Mouse (Mus musculus): Measurements from ENCODE around the gene Slc36a3. TPM values are rescaled to one million over a fixed set of nuclear protein-coding genes. Genes with fewer than 3 reads are reported as not detected.

The Slc36a3 gene
- polyA plus RNA-seq (2012; rRNA removed), result not detected in 2 replicates
- not detected in 2 replicates for polyA plus RNA-seq (2014; fragmentation: Nextera tagmentation; extraction: Ambion mirVana)

DNA sequence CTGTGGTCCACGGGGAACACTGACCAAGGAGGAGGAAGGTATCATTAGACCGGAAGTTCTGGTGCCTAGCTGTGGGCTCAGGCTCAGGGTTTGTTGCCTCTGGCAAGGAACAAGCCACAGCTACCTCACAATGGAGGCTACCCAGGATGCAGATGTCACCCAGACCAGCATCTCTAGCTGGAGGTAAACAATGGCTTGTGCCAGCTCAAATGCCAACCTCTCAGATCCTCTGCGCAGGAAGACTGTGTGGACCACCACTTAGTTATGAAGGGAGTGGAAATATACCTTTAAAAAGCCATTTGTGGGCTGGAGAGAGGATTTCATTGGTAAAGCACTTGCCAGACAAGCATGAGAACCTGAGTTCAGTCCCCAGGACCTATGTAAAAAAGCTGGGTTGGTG lies at the start of gene Slc36a3:
Gene Slc36a3, minus strand, starts transcription at position 101 of the 400 bp plus-strand sequence.
- ATAC-seq (ENCODE audit: insufficient read depth) (no peak), DNase-seq (ENCODE audit: low read depth in 3 of 3, low spot score in 3 of 3) (no peak)
- Histone ChIP-seq H3K27me3 (ENCODE audit: control insufficient read depth, insufficient read depth, low read length) (no peaks in the 10 kb centered on the region), H3K9me3 (ENCODE audit: control insufficient read depth, low read length) (no peaks in the 10 kb centered on the region), H3K27ac (no peak within 1 kb of the TSS), H3K36me3 (replicated peaks; ENCODE audit: control insufficient read depth, insufficient read depth, low read depth) (no peaks in the 10 kb centered on the region), H3K4me1 (replicated peaks; ENCODE audit: control insufficient read depth in 2 of 2, insufficient read depth in 2 of 2, low read length in 1 of 2) (no peaks in the 10 kb centered on the region; a peak in 2 of 4 replicates), H3K9ac (replicated peaks) (no peak within 1 kb of the TSS), H3K4me2 (ENCODE audit: low read depth) (no peak within 1 kb of the TSS), H3K4me3 (ENCODE audit: insufficient read depth in 1 of 2, low read depth in 2 of 2, low read length in 2 of 2) (no peak within 1 kb of the TSS)
- 61% methylated on average over 3 of the region's 3 CpGs for WGBS (ENCODE audit: insufficient replicate concordance)
- no peak for TF ChIP-seq EP300 (IDR thresholded peaks at IDR 0.05; ENCODE audit: low read depth)

DNA sequence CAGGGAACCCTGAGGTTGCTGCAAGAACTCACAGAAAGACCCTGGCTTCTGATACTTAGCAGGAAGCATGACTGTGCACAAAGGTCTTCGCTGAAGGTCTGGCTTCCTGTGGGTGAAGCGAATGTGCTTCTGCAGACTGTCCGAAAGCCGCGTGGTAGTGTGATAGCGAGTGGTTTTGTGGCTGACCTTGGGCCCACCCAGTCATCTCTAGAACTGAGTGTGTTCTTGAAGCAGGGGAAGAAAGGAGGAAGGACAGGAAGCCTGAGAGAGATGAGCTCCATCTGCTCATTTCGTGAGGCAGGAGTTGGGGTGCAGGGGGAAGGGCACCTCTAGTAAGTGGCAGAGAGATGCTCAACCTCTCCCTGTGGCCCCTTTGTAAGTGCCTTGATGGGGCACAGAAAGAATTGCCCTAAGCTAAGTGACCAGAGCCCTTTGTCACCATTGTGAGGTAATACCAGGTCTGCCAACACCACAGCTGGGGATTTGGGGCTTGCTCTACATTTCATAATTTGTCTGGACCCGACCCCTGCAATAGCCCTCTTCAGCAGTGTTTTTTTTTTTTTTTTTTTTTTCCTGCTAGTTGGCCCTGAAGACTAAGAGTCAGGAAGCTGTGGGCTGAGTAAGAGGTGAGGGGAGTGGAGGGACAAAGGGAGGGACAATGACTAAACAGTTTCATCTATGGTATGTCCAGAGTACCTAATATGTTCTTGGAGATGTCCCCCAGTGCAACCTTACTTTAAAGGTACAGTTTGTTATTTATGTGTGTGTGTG lies 46.4 kb upstream of the Slc36a3 start:
- WGBS (ENCODE audit: insufficient replicate concordance), result 10% methylated on average over 8 of the region's 8 CpGs
- no peak overlapping the region for H3K4me3 ChIP-seq (ENCODE audit: insufficient read depth in 1 of 2, low read depth in 2 of 2, low read length in 2 of 2)
- no peak overlapping the region for H3K27ac ChIP-seq
- DNase-seq (ENCODE audit: low read depth in 3 of 3, low spot score in 3 of 3) (no peak), ATAC-seq (ENCODE audit: insufficient read depth) (no peak)
- H3K27me3 ChIP-seq (ENCODE audit: control insufficient read depth, insufficient read depth, low read length), result no peaks in the 10 kb centered on the region
- no peaks in the 10 kb centered on the region for H3K36me3 ChIP-seq (replicated peaks; ENCODE audit: control insufficient read depth, insufficient read depth, low read depth)
- peaks cover 0 to 6% of the 10 kb centered on the region in 2 experiments; a peak in 1 of 4 replicates for H3K4me1 ChIP-seq (replicated peaks; ENCODE audit: control insufficient read depth in 2 of 2, insufficient read depth in 2 of 2, low read length in 1 of 2)
- H3K9ac ChIP-seq (replicated peaks), result no peak overlapping the region
- no peak for TF ChIP-seq CTCF (IDR thresholded peaks at IDR 0.05; ENCODE audit: low read depth)
- no peak for TF ChIP-seq EP300 (IDR thresholded peaks at IDR 0.05; ENCODE audit: low read depth)
- no peak overlapping the region for H3K4me2 ChIP-seq (ENCODE audit: low read depth)
- no peaks in the 10 kb centered on the region for H3K9me3 ChIP-seq (ENCODE audit: control insufficient read depth, low read length)

DNA sequence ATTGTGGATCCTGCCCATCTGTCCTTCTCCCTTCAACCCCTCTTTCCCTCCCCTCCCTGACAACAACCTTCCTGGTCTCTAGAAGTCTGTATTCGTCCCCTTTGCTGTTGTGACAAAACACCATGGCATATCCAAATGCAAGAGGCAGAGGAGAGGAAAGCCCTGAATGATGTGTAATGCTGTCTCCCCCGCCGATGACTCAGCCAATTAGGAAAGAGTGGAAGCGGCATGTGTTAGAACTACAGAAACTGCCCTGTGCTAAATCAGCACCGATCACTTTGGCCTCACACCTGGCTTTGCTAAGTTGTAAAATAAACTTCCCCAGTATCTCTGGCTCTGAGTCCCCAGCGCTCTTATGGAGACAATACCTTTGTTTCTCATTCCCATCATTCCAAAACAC lies 45.6 kb upstream of the Slc36a3 start:
- H3K27ac ChIP-seq, result no peak overlapping the region
- H3K4me1 ChIP-seq (replicated peaks; ENCODE audit: control insufficient read depth in 2 of 2, insufficient read depth in 2 of 2, low read length in 1 of 2), result peaks cover 0 to 6% of the 10 kb centered on the region in 2 experiments; a peak in 1 of 4 replicates
- ATAC-seq (ENCODE audit: insufficient read depth) (no peak), DNase-seq (ENCODE audit: low read depth in 3 of 3, low spot score in 3 of 3) (no peak)
- no peak overlapping the region for H3K9ac ChIP-seq (replicated peaks)
- H3K9me3 ChIP-seq (ENCODE audit: control insufficient read depth, low read length), result no peaks in the 10 kb centered on the region
- H3K4me2 ChIP-seq (ENCODE audit: low read depth), result no peak overlapping the region
- no peaks in the 10 kb centered on the region for H3K36me3 ChIP-seq (replicated peaks; ENCODE audit: control insufficient read depth, insufficient read depth, low read depth)
- no peak overlapping the region for H3K4me3 ChIP-seq (ENCODE audit: insufficient read depth in 1 of 2, low read depth in 2 of 2, low read length in 2 of 2)
- no peak for TF ChIP-seq EP300 (IDR thresholded peaks at IDR 0.05; ENCODE audit: low read depth)
- 23% methylated on average over 6 of the region's 6 CpGs for WGBS (ENCODE audit: insufficient replicate concordance)
- H3K27me3 ChIP-seq (ENCODE audit: control insufficient read depth, insufficient read depth, low read length), result no peaks in the 10 kb centered on the region

DNA sequence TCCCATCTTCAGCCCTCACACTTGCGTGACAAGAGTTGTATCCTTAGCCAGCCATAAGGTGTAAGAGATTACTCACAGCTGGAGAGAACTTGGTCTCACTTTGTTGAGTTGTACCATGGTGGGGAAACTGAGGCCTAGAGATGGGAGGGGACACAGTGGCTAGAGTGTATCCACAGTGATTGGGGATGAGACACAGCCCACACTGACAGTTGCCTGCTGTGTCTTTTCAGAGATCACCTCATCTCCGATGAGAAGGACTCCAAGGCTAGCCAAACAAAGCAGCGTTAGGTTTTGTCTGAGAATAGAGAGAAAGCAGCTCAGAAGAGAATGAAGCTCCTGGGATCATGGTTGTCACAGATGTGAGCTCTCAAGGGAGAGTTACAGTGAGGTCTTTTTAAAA lies 38.7 kb upstream of the Slc36a3 start:
- no peak for DNase-seq (ENCODE audit: low read depth in 3 of 3, low spot score in 3 of 3)

DNA sequence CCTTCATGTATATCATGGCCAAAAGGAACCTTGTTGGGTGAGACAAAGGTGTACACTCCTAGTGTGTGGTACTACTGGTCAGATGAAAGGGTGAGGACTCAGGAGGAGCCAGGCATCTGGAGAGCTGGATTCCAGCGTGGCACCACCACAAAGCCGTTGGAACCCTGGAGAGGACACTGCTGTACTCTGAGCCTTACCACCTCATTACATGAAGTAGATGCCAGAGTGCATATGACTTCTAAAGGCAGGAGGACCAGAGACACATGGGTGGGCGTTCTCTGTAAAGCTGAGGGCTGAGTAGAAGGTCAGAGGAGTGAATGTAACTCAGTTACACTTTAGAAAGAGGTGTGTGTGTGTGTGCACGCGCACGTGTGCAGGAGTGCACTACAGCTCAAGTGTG lies 36.3 kb upstream of the Slc36a3 start:
- no peaks in the 10 kb centered on the region for H3K36me3 ChIP-seq (replicated peaks; ENCODE audit: control insufficient read depth, insufficient read depth, low read depth)
- ATAC-seq (ENCODE audit: insufficient read depth), result no peak
- H3K9ac ChIP-seq (replicated peaks), result no peak overlapping the region
- H3K4me2 ChIP-seq (ENCODE audit: low read depth), result no peak overlapping the region
- no peaks in the 10 kb centered on the region for H3K27me3 ChIP-seq (ENCODE audit: control insufficient read depth, insufficient read depth, low read length)
- no peak overlapping the region for H3K4me3 ChIP-seq (ENCODE audit: insufficient read depth in 1 of 2, low read depth in 2 of 2, low read length in 2 of 2)
- TF ChIP-seq EP300 (IDR thresholded peaks at IDR 0.05; ENCODE audit: low read depth) (no peak), CTCF (IDR thresholded peaks at IDR 0.05; ENCODE audit: low read depth) (no peak)
- no peak for DNase-seq (ENCODE audit: low read depth in 3 of 3, low spot score in 3 of 3)
- no peaks in the 10 kb centered on the region for H3K9me3 ChIP-seq (ENCODE audit: control insufficient read depth, low read length)
- WGBS (ENCODE audit: insufficient replicate concordance), result 65% methylated on average over 6 of the region's 6 CpGs
- H3K4me1 ChIP-seq (replicated peaks; ENCODE audit: control insufficient read depth in 2 of 2, insufficient read depth in 2 of 2, low read length in 1 of 2), result 0 out of 4 replicates have a peak, but pooled peaks cover 0 to 4% of the 10 kb centered on the region in 2 experiments
- H3K27ac ChIP-seq, result no peak overlapping the region

More for the DNA sequence above, 38.7 kb upstream of the Slc36a3 start:
- 54% methylated on average over 3 of the region's 3 CpGs for WGBS (ENCODE audit: insufficient replicate concordance)
- no peak overlapping the region for H3K4me2 ChIP-seq (ENCODE audit: low read depth)
- no peaks in the 10 kb centered on the region for H3K9me3 ChIP-seq (ENCODE audit: control insufficient read depth, low read length)
- no peak for ATAC-seq (ENCODE audit: insufficient read depth)
- H3K4me3 ChIP-seq (ENCODE audit: insufficient read depth in 1 of 2, low read depth in 2 of 2, low read length in 2 of 2), result no peak overlapping the region
- H3K4me1 ChIP-seq (replicated peaks; ENCODE audit: control insufficient read depth in 2 of 2, insufficient read depth in 2 of 2, low read length in 1 of 2), result no peaks in the 10 kb centered on the region
- TF ChIP-seq CTCF (IDR thresholded peaks at IDR 0.05; ENCODE audit: low read depth) (no peak), EP300 (IDR thresholded peaks at IDR 0.05; ENCODE audit: low read depth) (no peak)
- H3K27ac ChIP-seq, result no peak overlapping the region
- H3K27me3 ChIP-seq (ENCODE audit: control insufficient read depth, insufficient read depth, low read length), result no peaks in the 10 kb centered on the region
- H3K9ac ChIP-seq (replicated peaks), result no peak overlapping the region
- no peaks in the 10 kb centered on the region for H3K36me3 ChIP-seq (replicated peaks; ENCODE audit: control insufficient read depth, insufficient read depth, low read depth)
